Mouse (Mus musculus): Measurements from ENCODE around the gene Neurog3. TPM values are rescaled to one million over a fixed set of nuclear protein-coding genes. Genes with fewer than 3 reads are reported as not detected.
A peak's percentile ranks its signal among the peaks of the same experiment; 100 is the strongest.

The Neurog3 gene
- polyA plus RNA-seq, 1 experiment from 2014 or later: not detected

- no peak for DNase-seq (ENCODE audit: low spot score)
- H3K4me1 ChIP-seq (ENCODE audit: control insufficient read depth, insufficient read depth, low read length): no peaks in the 10 kb centered on the region
- no peak overlapping the region for H3K4me3 ChIP-seq (ENCODE audit: low read depth, low read length)
- H3K4me2 ChIP-seq (ENCODE audit: low read depth, low read length): no peak overlapping the region
- H3K9me3 ChIP-seq (ENCODE audit: control insufficient read depth, low read length): peaks cover 4% of the 10 kb centered on the region; the same call in 1 of the 2 replicates
- no peak for ATAC-seq (ENCODE audit: low read depth)
- no peaks in the 10 kb centered on the region for H3K27me3 ChIP-seq (replicated peaks; ENCODE audit: control insufficient read depth, insufficient read depth, low read length)
- no peak overlapping the region for H3K9ac ChIP-seq (ENCODE audit: low read depth, low read length)
- 42% methylated on average over 6 of the region's 7 CpGs for WGBS
- H3K27ac ChIP-seq (replicated peaks; ENCODE audit: low read depth, low read length): no peak overlapping the region
- H3K36me3 ChIP-seq (ENCODE audit: control insufficient read depth, insufficient read depth, low read length): no peaks in the 10 kb centered on the region
Observed at GRCm38 (mm10) chr10:62149929-62150328, 17.0 kb downstream of the Neurog3 start.

GRCm38 (mm10) chr10:62162410-62162809 lies 29.5 kb downstream of the Neurog3 start:
- no peaks in the 10 kb centered on the region for H3K27me3 ChIP-seq (replicated peaks; ENCODE audit: control insufficient read depth, insufficient read depth, low read length)
- no peak overlapping the region for H3K9ac ChIP-seq (ENCODE audit: low read depth, low read length)
- H3K9me3 ChIP-seq (ENCODE audit: control insufficient read depth, low read length): no peaks in the 10 kb centered on the region
- H3K4me1 ChIP-seq (ENCODE audit: control insufficient read depth, insufficient read depth, low read length): no peaks in the 10 kb centered on the region
- no peak overlapping the region for H3K27ac ChIP-seq (replicated peaks; ENCODE audit: low read depth, low read length)
- 40% methylated on average over 10 of the region's 10 CpGs for WGBS
- H3K36me3 ChIP-seq (ENCODE audit: control insufficient read depth, insufficient read depth, low read length): no peaks in the 10 kb centered on the region
- H3K4me2 ChIP-seq (ENCODE audit: low read depth, low read length): no peak overlapping the region
- H3K4me3 ChIP-seq (ENCODE audit: low read depth, low read length): no peak overlapping the region
- ATAC-seq (ENCODE audit: low read depth) (no peak), DNase-seq (ENCODE audit: low spot score) (no peak)

GRCm38 (mm10) chr10:62172841-62173553 lies 40.1 kb downstream of the Neurog3 start:
- H3K36me3 ChIP-seq (ENCODE audit: control insufficient read depth, insufficient read depth, low read length): no peaks in the 10 kb centered on the region
- H3K27me3 ChIP-seq (replicated peaks; ENCODE audit: control insufficient read depth, insufficient read depth, low read length): no peaks in the 10 kb centered on the region
- no peak overlapping the region for H3K4me3 ChIP-seq (ENCODE audit: low read depth, low read length)
- H3K9ac ChIP-seq (ENCODE audit: low read depth, low read length): no peak overlapping the region
- DNase-seq (ENCODE audit: low spot score) (peak; percentile 12), ATAC-seq (ENCODE audit: low read depth) (no peak)
- H3K4me1 ChIP-seq (ENCODE audit: control insufficient read depth, insufficient read depth, low read length): peaks cover 9% of the 10 kb centered on the region; the same call in 1 of the 2 replicates
- H3K27ac ChIP-seq (replicated peaks; ENCODE audit: low read depth, low read length): no peak overlapping the region
- 4% methylated on average over 8 of the region's 9 CpGs for WGBS
- no peaks in the 10 kb centered on the region for H3K9me3 ChIP-seq (ENCODE audit: control insufficient read depth, low read length)
- H3K4me2 ChIP-seq (ENCODE audit: low read depth, low read length): no peak overlapping the region

GRCm38 (mm10) chr10:62173941-62174448 lies 41.1 kb downstream of the Neurog3 start:
- WGBS: 28% methylated on average over 9 of the region's 9 CpGs
- Histone ChIP-seq H3K4me2 (ENCODE audit: low read depth, low read length) (no peak overlapping the region), H3K9ac (ENCODE audit: low read depth, low read length) (no peak overlapping the region), H3K9me3 (ENCODE audit: control insufficient read depth, low read length) (no peaks in the 10 kb centered on the region), H3K27ac (replicated peaks; ENCODE audit: low read depth, low read length) (no peak overlapping the region), H3K27me3 (replicated peaks; ENCODE audit: control insufficient read depth, insufficient read depth, low read length) (no peaks in the 10 kb centered on the region), H3K4me3 (ENCODE audit: low read depth, low read length) (no peak overlapping the region), H3K36me3 (ENCODE audit: control insufficient read depth, insufficient read depth, low read length) (no peaks in the 10 kb centered on the region), H3K4me1 (ENCODE audit: control insufficient read depth, insufficient read depth, low read length) (peaks cover 9% of the 10 kb centered on the region; the same call in 1 of the 2 replicates)
- DNase-seq (ENCODE audit: low spot score): no peak
- ATAC-seq (ENCODE audit: low read depth): no peak

- Histone ChIP-seq H3K27me3 (replicated peaks; ENCODE audit: control insufficient read depth, insufficient read depth, low read length) (no peaks in the 10 kb centered on the region), H3K4me1 (ENCODE audit: control insufficient read depth, insufficient read depth, low read length) (peaks cover 9% of the 10 kb centered on the region; the same call in 1 of the 2 replicates), H3K4me3 (ENCODE audit: low read depth, low read length) (no peak overlapping the region), H3K9ac (ENCODE audit: low read depth, low read length) (no peak overlapping the region), H3K27ac (replicated peaks; ENCODE audit: low read depth, low read length) (no peak overlapping the region), H3K4me2 (ENCODE audit: low read depth, low read length) (no peak overlapping the region), H3K36me3 (ENCODE audit: control insufficient read depth, insufficient read depth, low read length) (no peaks in the 10 kb centered on the region), H3K9me3 (ENCODE audit: control insufficient read depth, low read length) (no peaks in the 10 kb centered on the region)
- ATAC-seq (ENCODE audit: low read depth) (peak; percentile 47; the same call in 1 of the 2 replicates), DNase-seq (ENCODE audit: low spot score) (peak; percentile 13)
- 43% methylated on average over 15 of the region's 15 CpGs for WGBS
Observed at GRCm38 (mm10) chr10:62174533-62175313, 41.8 kb downstream of the Neurog3 start.

- H3K27me3 ChIP-seq (replicated peaks; ENCODE audit: control insufficient read depth, insufficient read depth, low read length): 0 out of 2 replicates have a peak, but pooled peaks cover under 1% of the 10 kb centered on the region
- no peaks in the 10 kb centered on the region for H3K36me3 ChIP-seq (ENCODE audit: control insufficient read depth, insufficient read depth, low read length)
- 89% methylated on average over 3 of the region's 3 CpGs for WGBS
- ATAC-seq (ENCODE audit: low read depth) (no peak), DNase-seq (ENCODE audit: low spot score) (no peak)
- H3K9me3 ChIP-seq (ENCODE audit: control insufficient read depth, low read length): no peaks in the 10 kb centered on the region
- no peak overlapping the region for H3K27ac ChIP-seq (replicated peaks; ENCODE audit: low read depth, low read length)
- no peak overlapping the region for H3K4me2 ChIP-seq (ENCODE audit: low read depth, low read length)
- H3K4me1 ChIP-seq (ENCODE audit: control insufficient read depth, insufficient read depth, low read length): no peaks in the 10 kb centered on the region
- H3K9ac ChIP-seq (ENCODE audit: low read depth, low read length): no peak overlapping the region
- no peak overlapping the region for H3K4me3 ChIP-seq (ENCODE audit: low read depth, low read length)
Observed at GRCm38 (mm10) chr10:62179944-62180343, 47.1 kb downstream of the Neurog3 start.

GRCm38 (mm10) chr10:62181701-62182100 lies 48.8 kb downstream of the Neurog3 start:
- 0 out of 2 replicates have a peak, but pooled peaks cover 3% of the 10 kb centered on the region for H3K27me3 ChIP-seq (replicated peaks; ENCODE audit: control insufficient read depth, insufficient read depth, low read length)
- no peaks in the 10 kb centered on the region for H3K4me1 ChIP-seq (ENCODE audit: control insufficient read depth, insufficient read depth, low read length)
- 41% methylated on average over 3 of the region's 3 CpGs for WGBS
- ATAC-seq (ENCODE audit: low read depth) (no peak), DNase-seq (ENCODE audit: low spot score) (no peak)
- H3K36me3 ChIP-seq (ENCODE audit: control insufficient read depth, insufficient read depth, low read length): no peaks in the 10 kb centered on the region
- no peak overlapping the region for H3K27ac ChIP-seq (replicated peaks; ENCODE audit: low read depth, low read length)
- H3K4me3 ChIP-seq (ENCODE audit: low read depth, low read length): no peak overlapping the region
- H3K9me3 ChIP-seq (ENCODE audit: control insufficient read depth, low read length): no peaks in the 10 kb centered on the region
- no peak overlapping the region for H3K9ac ChIP-seq (ENCODE audit: low read depth, low read length)
- no peak overlapping the region for H3K4me2 ChIP-seq (ENCODE audit: low read depth, low read length)

- H3K27ac ChIP-seq (replicated peaks; ENCODE audit: low read depth, low read length): no peak overlapping the region
- no peaks in the 10 kb centered on the region for H3K36me3 ChIP-seq (ENCODE audit: control insufficient read depth, insufficient read depth, low read length)
- DNase-seq (ENCODE audit: low spot score) (no peak), ATAC-seq (ENCODE audit: low read depth) (no peak)
- no peaks in the 10 kb centered on the region for H3K4me1 ChIP-seq (ENCODE audit: control insufficient read depth, insufficient read depth, low read length)
- H3K4me3 ChIP-seq (ENCODE audit: low read depth, low read length): no peak overlapping the region
- H3K27me3 ChIP-seq (replicated peaks; ENCODE audit: control insufficient read depth, insufficient read depth, low read length): 0 out of 2 replicates have a peak, but pooled peaks cover 3% of the 10 kb centered on the region
- H3K9ac ChIP-seq (ENCODE audit: low read depth, low read length): no peak overlapping the region
- no peaks in the 10 kb centered on the region for H3K9me3 ChIP-seq (ENCODE audit: control insufficient read depth, low read length)
- WGBS: 66% methylated on average over 6 of the region's 6 CpGs
- no peak overlapping the region for H3K4me2 ChIP-seq (ENCODE audit: low read depth, low read length)
Observed at GRCm38 (mm10) chr10:62182471-62183014, 49.7 kb downstream of the Neurog3 start.

All from embryonic facial prominence, embryonic 14.5 days (tissue).